ENCODE assay signal across 8 mouse cellular contexts in genomic region chr8:109692443-109693145, GRCm38 (mm10). TPM values are rescaled to one million over a fixed set of nuclear protein-coding genes. Genes with fewer than 3 reads are reported as not detected.
DNase-seq lines count a peak whose midpoint lies in the region; ATAC-seq and TF ChIP-seq lines count a peak whose summit lies in the region.

No protein-coding gene starts in this region.

- H3K4me1 ChIP-seq in erythroblast, embryonic 14.5 days (ENCODE audit: control insufficient read depth), result peaks cover 35% of the 10 kb centered on the region
- H3K4me1 ChIP-seq in limb, embryonic 12.5 days (replicated peaks), result peaks cover 24% of the 10 kb centered on the region

- H3ac ChIP-seq in myocyte (ENCODE audit: control insufficient read depth, insufficient read length), result peak overlapping the region; percentile 12

- DNase-seq in left cerebral cortex, postnatal 14 days (ENCODE audit: low spot score in 2 of 2), result peak; percentile 15 to 24
- no peak for DNase-seq in left cerebral cortex, postnatal 36 days (ENCODE audit: low spot score in 2 of 2)
- peak; percentile 75 for DNase-seq in adrenal gland, postnatal 14 days
- no peak for DNase-seq in ovary, postnatal 10 days (ENCODE audit: low spot score)
- DNase-seq in right cerebral cortex, adult 18-20 months, result no peak

- intact Hi-C loops in left cerebral cortex, postnatal 14 days (cut with DNase I), result no loop called here
- intact Hi-C loops in left cerebral cortex, postnatal 36 days (cut with DNase I), result loop anchor here (1.0 to 5.0 kb wide), 2 partner anchors 13 to 85 kb away; partner anchors contain the start of genes Dhodh and Zfp821

- WGBS in limb, embryonic 12.5 days, result 1% methylated on average over 38 of the region's 38 CpGs

- no peak for TF ChIP-seq POLR2A in myocyte (IDR thresholded peaks at IDR 0.05; ENCODE audit: insufficient read length, low read depth)

- peak overlapping the region; percentile 81 for H3K4me2 ChIP-seq in limb, embryonic 12.5 days
- H3K4me2 ChIP-seq in myocyte (ENCODE audit: low read depth), result peak overlapping the region; percentile 79

- H3K27ac ChIP-seq in limb, embryonic 12.5 days, result peak overlapping the region; percentile 82

- peaks cover 14% of the 10 kb centered on the region for H3K36me3 ChIP-seq in erythroblast, embryonic 14.5 days (ENCODE audit: control insufficient read depth)
- peaks cover 4% of the 10 kb centered on the region; the same call in 1 of the 2 replicates for H3K36me3 ChIP-seq in limb, embryonic 12.5 days
- H3K36me3 ChIP-seq in myocyte (ENCODE audit: control insufficient read depth, insufficient read depth), result no peaks in the 10 kb centered on the region

- ATAC-seq in limb, embryonic 12.5 days (ENCODE audit: insufficient number of reproducible peaks, insufficient read depth, low FRiP score, low TSS enrichment, low read depth), result peak; percentile 63

- no peaks in the 10 kb centered on the region for H3K27me3 ChIP-seq in erythroblast, embryonic 14.5 days (ENCODE audit: control insufficient read depth)
- H3K27me3 ChIP-seq in limb, embryonic 12.5 days, result no peaks in the 10 kb centered on the region
- H3K27me3 ChIP-seq in myocyte (ENCODE audit: control insufficient read depth, insufficient read depth, insufficient read length), result no peaks in the 10 kb centered on the region

- H3K4me3 ChIP-seq in erythroblast, embryonic 14.5 days (replicated peaks), result peak overlapping the region; percentile 70
- peak overlapping the region; percentile 96 for H3K4me3 ChIP-seq in limb, embryonic 12.5 days (replicated peaks)
- H3K4me3 ChIP-seq in myocyte, result peak overlapping the region; percentile 83

- peak overlapping the region; percentile 94 for H3K9ac ChIP-seq in limb, embryonic 12.5 days (replicated peaks)

- peaks cover 54% of the 10 kb centered on the region for H3K79me2 ChIP-seq in myocyte (ENCODE audit: control insufficient read depth, insufficient read depth)

- H3K9me3 ChIP-seq in erythroblast, embryonic 14.5 days (ENCODE audit: control insufficient read depth, low read length), result no peaks in the 10 kb centered on the region
- no peaks in the 10 kb centered on the region for H3K9me3 ChIP-seq in limb, embryonic 12.5 days

TF ChIP-seq in myocyte, 11 proteins besides CTCF, POLR2A, EP300 and RAD21:
- TF ChIP-seq MYOG (IDR thresholded peaks at IDR 0.05; ENCODE audit: control insufficient read depth in 1 of 3, insufficient read depth in 1 of 3, insufficient read length in 2 of 3, low read depth in 2 of 3) (peak in 1 of 3 experiments; percentile 68), MYOD1 (IDR thresholded peaks at IDR 0.05; ENCODE audit: control insufficient read depth in 1 of 3, insufficient read length in 2 of 3, low read depth in 2 of 3) (peak in 2 of 3 experiments; percentile 37 to 59), CEBPB (IDR thresholded peaks at IDR 0.05; ENCODE audit: insufficient read depth, poor library complexity, severe bottlenecking) (no peak)

RNA-seq across cellular contexts. Expression of gene Ist1, which starts 0.5 kb away (rescaled TPM):
- total RNA-seq in left cerebral cortex, postnatal 14 days (2021), result 10 to 100 TPM; 75.4 to 77.3 TPM
- 10 to 100 TPM; 68.7 to 75.7 TPM for total RNA-seq in left cerebral cortex, postnatal 36 days (2021)
- total RNA-seq in adrenal gland, postnatal 14 days (2021), result 75.4 and 85.1 TPM in 2 replicates
- polyA plus RNA-seq in erythroblast, embryonic 14.5 days (2012), result 0.78 and 0.93 TPM in 2 replicates
- 162 and 164 TPM in 2 replicates for polyA plus RNA-seq in limb, embryonic 12.5 days (2016; fragmentation: Nextera tagmentation; extraction: Ambion mirVana)
- 44.1 TPM for polyA plus RNA-seq in myocyte (2012; fragmentation: generic; extraction: Trizol)

RNA-seq across cellular contexts. Expression of gene Zfp821, which starts 12.8 kb away (rescaled TPM):
- 10 to 100 TPM; 55.9 to 57.1 TPM for total RNA-seq in left cerebral cortex, postnatal 14 days (2021)
- 10 to 100 TPM; 45.3 to 46.4 TPM for total RNA-seq in left cerebral cortex, postnatal 36 days (2021)
- total RNA-seq in adrenal gland, postnatal 14 days (2021), result 10.9 and 13.4 TPM in 2 replicates
- polyA plus RNA-seq in erythroblast, embryonic 14.5 days (2012), result 2.2 and 2.5 TPM in 2 replicates
- 53.8 and 54.2 TPM in 2 replicates for polyA plus RNA-seq in limb, embryonic 12.5 days (2016; fragmentation: Nextera tagmentation; extraction: Ambion mirVana)
- 10.7 TPM for polyA plus RNA-seq in myocyte (2012; fragmentation: generic; extraction: Trizol)

RNA-seq across cellular contexts. Expression of gene Atxn1l, which starts 44.9 kb away (rescaled TPM):
- total RNA-seq in left cerebral cortex, postnatal 14 days (2021), result 10 to 100 TPM; 41.4 to 41.8 TPM
- total RNA-seq in left cerebral cortex, postnatal 36 days (2021), result 10 to 100 TPM; 41.0 to 41.8 TPM
- total RNA-seq in adrenal gland, postnatal 14 days (2021), result 41.2 and 47.6 TPM in 2 replicates
- polyA plus RNA-seq in erythroblast, embryonic 14.5 days (2012), result 1.3 TPM in 2 replicates
- polyA plus RNA-seq in limb, embryonic 12.5 days (2016; fragmentation: Nextera tagmentation; extraction: Ambion mirVana), result 9.2 and 10.0 TPM in 2 replicates
- polyA plus RNA-seq in myocyte (2012; fragmentation: generic; extraction: Trizol), result 11.0 TPM

Comparison
In these comparisons a context has a peak if more than half of its experiments do, and no peak if none do; other contexts are left out.
1. DNase-seq: peak in left cerebral cortex, postnatal 14 days (2 of 2) and adrenal gland, postnatal 14 days (single experiment); none in left cerebral cortex, postnatal 36 days (0 of 2), ovary, postnatal 10 days (single experiment) and right cerebral cortex, adult 18-20 months (single experiment).
2. Peak in every context shown above with its lines, with median percentiles within 50 percentile points of each other: H3K4me3 ChIP-seq.